Mouse (Mus musculus) heart, adult 2 months (tissue): ENCODE data around the gene Cyp4f39. TPM values are rescaled to one million over a fixed set of nuclear protein-coding genes. Genes with fewer than 3 reads are reported as not detected.
"Not testable (repeated sequence)": the region's sequence is repeated elsewhere in the genome, so short reads cannot be mapped to it uniquely, and the experiment has no call there.

Experiments
- DNase-seq, 2 experiments: peaks; one replicate each; pipeline ENCODE4 v3.0.0; 2021
- H3K27ac ChIP-seq: fragments of 200-600 bp; 2 replicates; pipeline ENCODE4 v1.8.1; 2022
- H3K27me3 ChIP-seq: fragments of 200-500 bp; 2 replicates; pipeline ENCODE4 v1.6.1; 2012; ENCODE audit warnings: mild to moderate bottlenecking, low read length, inconsistent platforms, mixed read lengths; ENCODE audit not compliant: control insufficient read depth, insufficient read depth
- H3K36me3 ChIP-seq: fragments of 200-500 bp; 2 replicates; pipeline ENCODE4 v1.6.1; 2012; ENCODE audit warnings: low read length, inconsistent platforms; ENCODE audit not compliant: control insufficient read depth, insufficient read depth
- H3K4me1 ChIP-seq: fragments of 200-500 bp; 2 replicates; pipeline ENCODE4 v1.6.1; 2011; ENCODE audit warnings: low read length; ENCODE audit not compliant: control insufficient read depth, insufficient read depth
- H3K4me3 ChIP-seq: fragments of 200-600 bp; 2 replicates; pipeline ENCODE4 v1.8.1; 2022
- H3K79me2 ChIP-seq: fragments of 200-500 bp; replicated peaks from 2 replicates; pipeline ENCODE4 v1.6.1; 2012; ENCODE audit warnings: mild to moderate bottlenecking, inconsistent platforms, low read length, moderate library complexity, mixed read lengths; ENCODE audit not compliant: control insufficient read depth, insufficient read depth
- H3K9ac ChIP-seq: fragments of 200-500 bp; 2 replicates; pipeline ENCODE4 v1.6.1; 2012; ENCODE audit warnings: low read depth, mild to moderate bottlenecking, control low read depth, inconsistent platforms, low read length, mixed read lengths
- CTCF ChIP-seq: fragments of 200-600 bp; IDR thresholded peaks from 2 replicates; pipeline ENCODE4 v1.8.1; 2022; ENCODE audit warnings: antibody characterized with exemption, mild to moderate bottlenecking, moderate library complexity
- EP300 ChIP-seq: fragments of 200-500 bp; IDR thresholded peaks from 2 replicates; pipeline ENCODE4 v1.6.1; 2011; ENCODE audit warnings: low read depth, low read length, control low read depth; ENCODE audit not compliant: insufficient read depth
- POLR2A ChIP-seq: fragments of 200-500 bp; IDR thresholded peaks from 2 replicates; pipeline ENCODE4 v1.6.1; 2011; ENCODE audit warnings: mild to moderate bottlenecking, low read depth, low read length, control low read depth; ENCODE audit not compliant: insufficient read depth
- WGBS: fragments of 180-500 bp; shearing (Covaris S2); methylation state at CpG from one replicate; pipeline ENCODE4 v1.1.7; 2018; 5-methylcytosine and 5-hydroxymethylcytosine counted together
- intact Hi-C: fragments of 180-260 bp; cut with DNase I; formaldehyde crosslinking; loops from one replicate; pipeline ENCODE4 v1.15.1; 2025
- polyA plus RNA-seq: library from polyadenylated mRNA; depleted of rRNA; stranded (reverse); fragments of >200 nt; gene quantifications from 2 replicates; pipeline ENCODE4 v1.2.3, GENCODE M21; 2012
- total RNA-seq, 2 experiments: library from RNA; stranded (reverse); gene quantifications; 2 replicates each; pipeline ENCODE4 v1.2.3; 2021

The Cyp4f39 gene
- total and polyA plus RNA-seq, 3 experiments = 0.21 TPM; not detected in 2

- H3K4me3 ChIP-seq = no peak overlapping the region
- 62% methylated on average over 5 of the region's 5 CpGs for WGBS
- DNase-seq = no peak
- H3K36me3 ChIP-seq = no peaks in the 10 kb centered on the region
- no peak for TF ChIP-seq POLR2A
- no peak for TF ChIP-seq CTCF
- no peak for TF ChIP-seq EP300
- H3K79me2 ChIP-seq = no peaks in the 10 kb centered on the region
- intact Hi-C loops = no loop called here
- no peak overlapping the region for H3K9ac ChIP-seq
- no peaks in the 10 kb centered on the region for H3K4me1 ChIP-seq
- H3K27ac ChIP-seq = no peak overlapping the region
- H3K27me3 ChIP-seq = no peaks in the 10 kb centered on the region
Observed at GRCm38 (mm10) chr17:32516126-32516525, 63.6 kb downstream of the Cyp4f39 start.

- 88% methylated on average over 5 of the region's 5 CpGs for WGBS
- Histone ChIP-seq H3K27ac (no peak overlapping the region), H3K9ac (no peak overlapping the region), H3K36me3 (no peaks in the 10 kb centered on the region), H3K4me3 (no peak overlapping the region), H3K27me3 (no peaks in the 10 kb centered on the region), H3K79me2 (no peaks in the 10 kb centered on the region), H3K4me1 (no peaks in the 10 kb centered on the region)
- TF ChIP-seq EP300 = no peak
- no peak for TF ChIP-seq CTCF
- TF ChIP-seq POLR2A = no peak
- intact Hi-C loops = no loop called here
- no peak for DNase-seq
Observed at GRCm38 (mm10) chr17:32521981-32522380, 69.5 kb downstream of the Cyp4f39 start.

DNA sequence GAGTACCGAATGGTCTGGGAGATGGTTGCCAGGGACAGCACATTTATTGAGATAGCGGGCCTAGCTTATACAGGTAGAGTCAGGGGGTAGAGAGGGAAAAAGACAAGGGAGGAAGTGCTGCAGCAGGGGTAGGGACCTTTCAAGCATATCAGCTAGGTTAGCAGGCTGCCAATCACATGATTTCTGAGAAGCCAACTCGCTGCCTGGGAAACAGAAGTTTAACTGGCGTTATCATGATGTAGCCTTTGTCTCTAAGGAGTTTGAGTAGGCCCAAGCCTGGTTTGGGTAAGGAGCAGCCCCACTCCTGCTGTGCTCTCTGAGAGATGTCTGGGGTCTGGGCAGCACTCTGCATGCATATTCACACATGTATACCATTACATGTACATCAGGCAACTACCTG lies 69.9 kb downstream of the Cyp4f39 start:
- Histone ChIP-seq H3K27me3 (no peaks in the 10 kb centered on the region), H3K9ac (no peak overlapping the region), H3K4me3 (no peak overlapping the region), H3K4me1 (no peaks in the 10 kb centered on the region), H3K79me2 (no peaks in the 10 kb centered on the region), H3K27ac (no peak overlapping the region), H3K36me3 (no peaks in the 10 kb centered on the region)
- WGBS = 90% methylated on average over 4 of the region's 4 CpGs
- intact Hi-C loops = no loop called here
- DNase-seq = no peak
- TF ChIP-seq POLR2A = no peak
- no peak for TF ChIP-seq CTCF
- TF ChIP-seq EP300 = no peak

GRCm38 (mm10) chr17:32522816-32523215 lies 70.3 kb downstream of the Cyp4f39 start:
- 88% methylated on average over 5 of the region's 5 CpGs for WGBS
- H3K36me3 ChIP-seq = no peaks in the 10 kb centered on the region
- H3K79me2 ChIP-seq = no peaks in the 10 kb centered on the region
- intact Hi-C loops = no loop called here
- no peak overlapping the region for H3K4me3 ChIP-seq
- H3K4me1 ChIP-seq = no peaks in the 10 kb centered on the region
- H3K9ac ChIP-seq = no peak overlapping the region
- H3K27me3 ChIP-seq = no peaks in the 10 kb centered on the region
- DNase-seq = no peak
- TF ChIP-seq CTCF (no peak), EP300 (no peak), POLR2A (no peak)
- H3K27ac ChIP-seq = no peak overlapping the region

GRCm38 (mm10) chr17:32523895-32524294 lies 71.4 kb downstream of the Cyp4f39 start:
- no peaks in the 10 kb centered on the region for H3K36me3 ChIP-seq
- no peak overlapping the region for H3K4me3 ChIP-seq
- DNase-seq = no peak
- no peaks in the 10 kb centered on the region for H3K79me2 ChIP-seq
- H3K4me1 ChIP-seq = no peaks in the 10 kb centered on the region
- TF ChIP-seq CTCF = no peak
- TF ChIP-seq EP300 = no peak
- no peak for TF ChIP-seq POLR2A
- H3K27ac ChIP-seq = no peak overlapping the region
- H3K27me3 ChIP-seq = no peaks in the 10 kb centered on the region
- no peak overlapping the region for H3K9ac ChIP-seq
- intact Hi-C loops = no loop called here
- 63% methylated on average over 11 of the region's 11 CpGs for WGBS

- H3K36me3 ChIP-seq, H3K27ac ChIP-seq, intact Hi-C loops, H3K79me2 ChIP-seq, H3K4me1 ChIP-seq, H3K9ac ChIP-seq, H3K4me3 ChIP-seq, DNase-seq, H3K27me3 ChIP-seq: not testable (repeated sequence)
- WGBS = 91% methylated on average over 1 of the region's 1 CpGs
Observed at GRCm38 (mm10) chr17:32526341-32526740, 73.8 kb downstream of the Cyp4f39 start.
